Comparison of ENCODE assay signal across 8 mouse cellular contexts in the genomic region with DNA sequence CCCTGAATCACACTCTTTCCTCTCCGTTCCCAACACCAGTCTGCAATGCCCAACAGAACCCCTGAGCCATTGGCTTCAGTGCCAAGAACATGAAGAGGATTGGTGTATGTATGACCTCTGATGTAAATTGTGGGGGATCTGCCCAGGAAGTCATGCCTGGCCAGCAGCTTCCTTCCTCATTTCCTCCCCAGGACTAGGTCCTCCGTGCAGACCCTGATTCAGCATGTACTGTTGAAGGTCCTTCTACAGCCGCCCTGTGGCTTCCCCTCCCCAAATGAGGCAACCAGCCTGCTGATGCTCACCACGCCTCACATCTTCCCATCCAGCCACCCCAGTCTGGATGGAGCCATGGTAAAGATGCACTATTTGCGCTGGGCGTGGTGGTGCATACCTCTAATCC. TPM values are rescaled to one million over a fixed set of nuclear protein-coding genes. Genes with fewer than 3 reads are reported as not detected.
DNase-seq lines count a peak whose midpoint lies in the region; ATAC-seq and TF ChIP-seq lines count a peak whose summit lies in the region.

Trpm2 (minus strand) TSS at position 83 of the 400 bp plus-strand sequence.

- H3K4me2 ChIP-seq in heart, embryonic 13.5 days = peak within 1 kb of the TSS; percentile 65

- H3K36me3 ChIP-seq in heart, embryonic 13.5 days = no peaks in the 10 kb centered on the region

- H3K4me3 ChIP-seq in lung, adult 2 months (replicated peaks; ENCODE audit: extremely low read depth, low read depth, low read length) = no peak within 1 kb of the TSS
- H3K4me3 ChIP-seq in heart, embryonic 13.5 days = peak within 1 kb of the TSS; percentile 44

- no peak for TF ChIP-seq CTCF in lung, adult 2 months (IDR thresholded peaks at IDR 0.05; ENCODE audit: insufficient read depth, low read length)

- H3K9ac ChIP-seq in heart, embryonic 13.5 days = peak within 1 kb of the TSS; percentile 41

- peaks cover 55% of the 10 kb centered on the region for H3K27me3 ChIP-seq in heart, embryonic 13.5 days (replicated peaks)

- intact Hi-C loops in left cerebral cortex, postnatal 25 days (cut with DNase I) = no loop called here

- H3K9me3 ChIP-seq in heart, embryonic 13.5 days = no peaks in the 10 kb centered on the region

- WGBS in lung, adult 2 months = 62% methylated on average over 6 of the region's 6 CpGs
- 69% methylated on average over 6 of the region's 6 CpGs for WGBS in heart, embryonic 13.5 days

- H3K27ac ChIP-seq in heart, embryonic 13.5 days (replicated peaks) = no peak within 1 kb of the TSS

- ATAC-seq in heart, embryonic 13.5 days (ENCODE audit: extremely low read depth, insufficient number of reproducible peaks, low FRiP score, low TSS enrichment) = no peak
- ATAC-seq in megakaryocyte progenitor cell, adult 5-6 weeks (replicated peaks; ENCODE audit: poor library complexity) = peak; percentile 76
- no peak for ATAC-seq in erythroid progenitor cell, adult 5-6 weeks (replicated peaks; ENCODE audit: low FRiP score, poor library complexity, severe bottlenecking)

- no peaks in the 10 kb centered on the region for H3K4me1 ChIP-seq in lung, adult 2 months (ENCODE audit: control insufficient read depth, insufficient read depth, low read length)
- H3K4me1 ChIP-seq in heart, embryonic 13.5 days = peaks cover 11% of the 10 kb centered on the region; the same call in 1 of the 2 replicates

- peak; percentile 41 to 56 for DNase-seq in lung, adult 18-20 months
- DNase-seq in lung, adult 2 months = no peak
- DNase-seq in left cerebral cortex, postnatal 25 days (ENCODE audit: low spot score in 2 of 2) = no peak
- no peak for DNase-seq in ovary, postnatal 14 days (ENCODE audit: low spot score)
- DNase-seq in cerebellum, adult 8-10 months = no peak

- no peak for TF ChIP-seq POLR2A in lung, adult 2 months (IDR thresholded peaks at IDR 0.05; ENCODE audit: borderline replicate concordance, extremely low read depth, low read depth, low read length)

RNA-seq across cellular contexts. Expression of gene Trpm2, which starts in this region (rescaled TPM):
- polyA plus RNA-seq in lung, adult 2 months (2012; rRNA removed) = 2.2 and 3.9 TPM in 2 replicates
- 0.19 and 0.23 TPM in 2 replicates for polyA plus RNA-seq in heart, embryonic 13.5 days (2015; fragmentation: Nextera tagmentation; extraction: Ambion mirVana)
- 10 to 100 TPM; 32.3 to 44.9 TPM for total RNA-seq in left cerebral cortex, postnatal 25 days (2021)
- 2.7 and 5.1 TPM in 2 replicates for total RNA-seq in megakaryocyte progenitor cell, adult 5-6 weeks (2015)
- total RNA-seq in megakaryocyte progenitor cell, adult 5-6 weeks (2017) = 1.4 and 2.9 TPM in 2 replicates
- total RNA-seq in erythroid progenitor cell, adult 5-6 weeks (2015; ENCODE audit: low replicate concordance) = 0.42 and 1.1 TPM in 2 replicates
- total RNA-seq in erythroid progenitor cell, adult 5-6 weeks (2017; ENCODE audit: low replicate concordance) = 33.1 and 38.6 TPM in 2 replicates

Comparison
In these comparisons a context has a peak if more than half of its experiments do, and no peak if none do; other contexts are left out.
1. DNase-seq: peak in lung, adult 18-20 months (2 of 2); none in lung, adult 2 months (single experiment), left cerebral cortex, postnatal 25 days (0 of 2), ovary, postnatal 14 days (single experiment) and cerebellum, adult 8-10 months (single experiment).